Mouse (Mus musculus) left cerebral cortex, adult 9 months (tissue): ENCODE measurements around the gene Hist2h2aa1.
A peak's percentile ranks its signal among the peaks of the same experiment; 100 is the strongest.
"Not testable (repeated sequence)": the region's sequence is repeated elsewhere in the genome, so short reads cannot be mapped to it uniquely, and the experiment has no call there.

Experiments
- DNase-seq, 2 experiments: peaks; one replicate each; pipeline ENCODE4 v3.0.0; 2022; ENCODE audit warnings: low spot score in 2 of 2

The Hist2h2aa1 gene

DNA sequence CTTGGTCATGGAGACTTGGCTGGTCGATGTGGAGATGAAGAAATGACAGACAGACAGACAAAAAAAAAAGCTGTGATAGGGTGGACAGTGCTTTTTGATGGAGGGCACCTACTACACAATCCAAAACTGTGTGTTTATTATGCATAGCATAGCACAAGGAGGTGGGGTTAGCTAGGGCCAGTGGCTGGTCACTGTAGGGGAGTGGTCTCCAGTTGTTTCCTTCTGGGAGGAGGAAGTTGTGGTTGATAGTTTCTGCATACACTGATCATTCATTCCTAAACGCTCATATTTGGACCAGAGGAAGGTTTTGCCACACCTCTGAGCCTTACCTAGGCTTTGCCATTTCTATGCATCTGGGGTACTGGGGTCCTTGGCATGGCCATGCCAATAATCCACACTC, 14.9 kb upstream of the Hist2h2aa1 start:
- DNase-seq = no peak

DNA sequence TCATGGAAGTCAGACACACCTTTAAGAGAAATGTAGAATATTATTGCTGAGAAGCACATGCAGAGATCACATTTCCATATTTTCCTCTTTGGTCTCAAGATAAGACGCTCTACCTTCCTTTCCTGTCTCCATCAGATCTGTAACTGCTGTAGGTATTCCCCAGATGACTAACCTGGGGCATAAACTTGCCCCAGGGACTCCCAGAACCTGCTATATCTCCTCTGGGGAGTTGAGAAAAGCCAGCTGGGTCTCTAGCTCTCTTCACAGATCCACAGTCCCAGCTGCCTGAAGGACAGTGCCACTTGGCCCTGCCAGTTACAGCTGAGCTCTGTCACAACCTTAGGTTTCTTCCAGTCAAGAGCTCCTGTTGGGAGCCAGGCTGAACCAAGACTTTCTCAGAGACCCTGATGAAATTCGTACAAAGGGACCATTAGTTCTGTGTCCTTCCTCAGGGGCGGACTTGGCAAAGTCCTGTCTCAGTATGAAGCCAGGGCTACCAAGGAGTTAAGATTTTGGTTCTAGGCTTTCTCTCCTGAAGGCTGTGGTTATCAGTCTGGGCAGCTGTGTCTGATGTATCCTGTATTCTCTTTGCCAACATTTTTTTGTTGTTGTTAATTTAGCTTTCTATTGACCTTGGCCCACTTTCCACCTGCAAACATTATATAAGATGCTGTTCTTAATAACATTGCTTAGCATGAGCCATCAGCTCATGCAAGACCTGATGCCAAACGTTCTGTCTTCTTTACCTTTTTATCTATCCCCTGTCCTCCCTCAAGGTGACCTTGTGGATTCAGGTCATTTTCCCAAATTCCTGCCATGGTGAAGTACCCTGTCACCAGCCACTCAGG, 14.2 kb upstream of the Hist2h2aa1 start:
- DNase-seq = no peak

DNA sequence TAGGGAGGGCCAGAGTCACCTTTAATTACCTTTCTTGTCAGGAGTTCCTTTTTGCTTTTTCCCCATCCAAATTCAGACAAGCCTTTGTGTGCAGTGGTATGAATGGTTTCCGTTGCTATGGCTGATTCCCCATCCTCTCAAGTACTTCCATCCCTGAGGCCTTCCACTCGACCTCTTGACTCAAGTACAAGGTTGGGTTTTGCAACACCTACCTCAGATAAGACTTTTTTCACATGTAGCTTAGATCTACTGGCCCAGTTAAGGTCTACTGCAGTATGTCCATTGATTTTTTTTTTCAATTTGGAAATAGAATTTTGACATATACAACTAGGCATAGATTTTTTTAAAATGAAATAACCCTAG, 13.6 kb upstream of the Hist2h2aa1 start:
- no peak for DNase-seq

DNA sequence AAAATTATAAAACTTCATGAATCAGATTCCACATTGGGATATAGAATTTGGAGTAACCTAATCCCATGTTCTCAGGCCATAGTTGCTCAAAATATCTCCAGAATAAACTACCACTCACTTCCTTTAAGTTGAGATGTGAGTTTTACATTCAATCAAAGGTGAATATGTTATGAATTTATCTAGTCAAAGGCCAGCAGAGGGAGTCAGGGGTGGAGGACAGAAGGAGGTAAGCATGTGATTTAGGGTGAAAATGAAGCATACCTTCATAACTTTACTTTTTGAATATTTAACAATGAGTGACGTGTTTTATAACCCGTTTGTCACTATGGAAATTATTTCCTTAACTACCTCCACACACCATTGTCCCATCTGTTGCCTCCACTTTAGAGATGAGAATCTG, 10.4 kb upstream of the Hist2h2aa1 start:
- no peak for DNase-seq

DNA sequence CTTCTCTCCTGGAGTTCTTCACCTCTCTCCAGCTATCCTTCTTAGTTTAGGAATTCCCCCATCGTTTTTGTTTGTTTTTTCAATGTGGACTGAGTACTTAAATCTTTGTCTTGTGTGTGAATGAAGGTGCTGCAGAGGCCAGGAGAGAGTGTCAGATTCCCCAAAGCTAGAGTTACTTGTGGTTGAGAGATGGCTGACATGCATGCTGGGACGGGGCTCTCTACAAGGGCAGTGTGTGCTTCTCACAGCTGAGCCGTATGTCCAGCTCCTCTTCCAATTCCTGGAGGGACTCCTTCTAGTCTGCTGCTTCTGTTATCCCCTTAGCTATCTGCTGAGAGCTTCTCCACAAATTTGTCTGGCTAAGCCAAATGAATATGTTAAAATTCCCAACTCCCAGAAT, 9.5 kb upstream of the Hist2h2aa1 start:
- no peak for DNase-seq

DNA sequence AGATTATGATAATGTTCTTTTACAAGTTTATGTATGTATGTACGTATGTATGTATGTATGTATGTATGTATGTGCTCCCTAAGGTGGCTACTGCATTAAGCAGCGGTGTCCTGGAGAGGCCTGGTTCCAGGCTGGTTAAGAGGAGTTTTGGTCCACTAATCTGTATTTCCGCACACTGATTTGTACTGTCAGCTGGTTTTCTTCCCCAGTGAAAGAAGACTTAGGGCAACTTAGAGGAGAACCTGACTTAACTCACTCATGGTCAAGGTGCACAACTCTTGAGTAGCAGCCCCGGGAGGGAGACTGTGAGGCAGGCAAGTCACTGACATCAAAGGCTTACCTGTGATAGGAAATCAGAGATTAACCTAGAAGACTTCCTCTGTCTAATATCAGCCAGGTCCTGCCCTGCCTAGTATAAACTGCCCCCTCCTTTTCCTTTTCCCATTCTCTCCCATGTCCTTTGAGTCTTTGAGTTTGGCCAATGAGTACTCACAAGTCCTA, 8.4 kb upstream of the Hist2h2aa1 start:
- DNase-seq = no peak

DNA sequence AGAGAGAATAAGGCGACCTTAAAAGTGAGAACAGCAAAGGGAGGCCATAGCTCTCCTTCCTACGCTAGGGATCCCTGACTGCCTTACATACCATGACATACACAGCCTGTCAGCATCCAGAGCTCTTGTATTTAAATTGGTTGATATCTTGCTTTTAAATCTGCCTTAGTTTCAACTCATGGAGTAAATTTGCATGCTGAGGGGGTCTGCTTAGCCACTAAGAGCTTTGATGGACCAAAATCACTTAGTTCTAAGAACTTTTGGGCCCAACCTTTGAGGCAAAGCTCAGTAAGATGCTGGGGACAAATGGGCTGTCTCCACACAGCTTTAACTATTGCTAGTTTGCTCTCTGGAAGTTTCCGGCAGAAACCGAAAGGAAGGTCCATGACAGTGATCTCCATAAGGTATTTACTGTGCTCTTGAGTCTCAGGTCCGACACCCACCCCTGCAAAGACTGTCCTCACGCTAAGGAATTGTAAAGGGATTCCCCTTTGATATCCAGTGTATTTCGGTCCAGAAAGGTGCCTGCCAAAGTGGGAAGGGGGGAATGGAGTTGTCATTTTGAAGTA, 7.9 kb upstream of the Hist2h2aa1 start:
- no peak for DNase-seq

DNA sequence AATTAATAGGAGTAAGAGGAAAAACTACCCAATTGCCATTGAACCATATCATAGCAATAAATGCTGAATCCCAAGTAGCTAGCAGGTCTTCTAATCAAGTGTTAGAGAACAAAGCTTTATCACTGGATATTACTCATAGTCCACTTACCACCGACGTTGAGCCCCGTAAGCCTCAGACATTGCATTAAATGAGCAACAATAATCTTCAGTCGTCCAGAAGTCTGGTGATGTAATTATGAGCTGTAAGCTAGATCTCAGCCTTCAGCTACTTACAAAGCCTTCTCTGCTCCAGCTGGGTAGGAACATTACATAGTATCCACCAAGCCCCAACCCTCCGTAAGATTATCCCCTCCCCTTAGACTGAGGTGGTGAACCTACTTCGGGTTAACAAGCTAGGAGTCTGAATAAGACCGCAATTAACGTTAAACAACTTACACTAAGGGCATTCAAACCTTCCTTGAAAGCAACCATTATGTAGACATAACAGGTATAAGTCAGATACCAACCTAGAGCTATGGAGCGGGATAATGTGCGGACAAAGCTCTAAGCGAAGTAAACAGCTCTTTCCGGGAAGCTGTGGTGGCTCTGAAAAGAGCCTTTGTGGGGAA, 7.3 kb upstream of the Hist2h2aa1 start:
- DNase-seq = no peak

DNA sequence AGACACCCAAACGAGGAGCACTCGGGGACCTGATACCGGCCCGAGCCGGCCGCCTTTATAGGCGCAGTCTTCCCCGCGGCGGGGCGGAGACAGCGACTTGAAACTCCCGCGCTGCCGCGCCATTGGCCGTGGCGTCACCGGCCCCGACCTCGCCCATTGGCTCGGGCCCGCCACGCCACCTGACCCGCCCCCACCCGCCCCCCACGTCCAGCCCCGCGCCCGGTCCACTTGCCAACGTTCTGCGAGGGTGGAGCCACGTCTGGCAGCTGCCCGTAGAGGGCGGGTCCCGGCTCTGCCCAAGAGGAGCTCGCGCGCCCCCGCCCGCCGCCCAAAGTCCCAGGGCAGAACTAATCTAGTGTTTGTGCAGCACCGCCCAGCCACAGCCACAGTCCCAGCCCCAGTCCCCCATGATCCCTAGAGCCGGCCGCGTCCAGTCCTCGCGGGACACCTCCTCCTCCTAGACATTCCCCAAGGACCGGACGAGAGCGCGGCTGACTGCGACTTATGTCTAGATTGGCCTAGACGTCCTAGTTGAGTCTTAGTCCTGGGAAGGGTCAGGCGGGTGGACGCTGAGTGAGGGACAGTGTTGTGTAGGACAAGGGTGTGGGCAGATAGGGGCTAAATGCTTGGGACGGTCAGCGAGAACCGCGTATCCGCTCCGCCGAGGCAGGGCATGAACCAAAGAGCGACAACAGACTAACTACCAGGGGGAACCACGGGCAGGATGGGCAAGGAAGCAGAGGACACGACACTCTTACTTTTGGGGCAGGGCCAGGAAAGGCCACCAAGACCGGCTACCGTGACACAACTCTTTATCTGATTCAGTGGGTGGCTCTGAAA, 6.1 kb upstream of the Hist2h2aa1 start, which contains the start of gene Hist2h3c2:
TSS of gene Hist2h3c2 (minus strand) at position 174 of the 840 bp plus-strand sequence.
- not testable (repeated sequence) for DNase-seq

DNA sequence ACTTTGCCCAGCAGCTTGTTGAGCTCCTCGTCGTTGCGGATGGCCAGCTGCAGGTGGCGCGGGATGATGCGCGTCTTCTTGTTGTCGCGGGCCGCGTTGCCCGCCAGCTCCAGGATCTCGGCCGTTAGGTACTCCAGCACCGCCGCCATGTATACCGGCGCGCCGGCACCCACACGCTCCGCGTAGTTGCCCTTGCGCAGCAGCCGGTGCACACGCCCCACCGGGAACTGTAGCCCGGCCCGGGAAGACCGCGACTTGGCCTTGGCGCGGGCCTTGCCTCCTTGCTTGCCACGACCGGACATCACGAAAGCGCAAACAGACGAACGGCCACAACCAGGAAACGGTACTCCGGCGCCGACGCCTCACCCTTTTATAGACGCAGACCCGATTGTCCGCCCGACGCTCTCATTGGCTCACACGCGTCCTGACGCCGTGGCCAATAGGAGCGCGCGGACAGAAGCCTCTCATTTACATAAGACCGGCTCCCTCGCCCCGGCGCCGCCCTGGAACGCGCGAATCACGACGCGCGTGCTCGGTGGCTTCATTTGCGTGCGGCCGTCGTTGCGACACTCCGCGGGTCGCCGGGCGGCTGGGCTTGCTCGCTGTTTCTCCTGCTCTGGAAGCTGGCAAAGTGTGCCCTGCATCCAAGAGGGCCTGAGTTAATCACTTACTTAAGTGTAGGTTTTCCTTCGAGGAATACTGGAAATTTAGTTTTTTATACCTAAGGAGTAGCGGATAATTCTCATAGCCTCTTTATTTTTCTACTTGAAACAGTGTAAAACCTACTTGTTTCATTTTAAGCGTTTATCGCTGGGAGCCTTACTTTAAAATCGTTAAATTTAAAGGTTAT, 5.1 kb upstream of the Hist2h2aa1 start, which contains the start of gene Hist2h2aa2:
TSS of gene Hist2h2aa2 (minus strand) at position 328 of the 850 bp plus-strand sequence.
- peak; percentile 89 to 98 for DNase-seq

DNA sequence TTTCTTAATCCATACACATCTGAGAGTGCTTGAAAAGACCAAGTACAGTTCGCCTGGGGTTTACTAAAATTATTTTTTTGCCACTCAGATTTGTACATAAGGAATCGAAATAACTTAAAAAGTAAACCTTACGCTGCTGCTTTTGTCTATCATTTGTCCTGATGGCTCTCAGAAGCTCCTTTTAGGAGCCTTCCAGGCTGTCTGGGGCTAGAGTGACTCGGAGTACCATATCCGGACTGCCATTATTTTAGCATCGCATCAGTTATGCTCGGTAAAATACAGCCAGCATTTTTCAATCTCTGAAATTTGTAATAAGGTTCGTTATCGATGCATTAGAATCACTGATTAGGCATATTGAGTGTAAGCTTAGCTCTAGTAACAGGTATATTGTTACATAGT, 4.5 kb upstream of the Hist2h2aa1 start:
- DNase-seq = no peak

DNA sequence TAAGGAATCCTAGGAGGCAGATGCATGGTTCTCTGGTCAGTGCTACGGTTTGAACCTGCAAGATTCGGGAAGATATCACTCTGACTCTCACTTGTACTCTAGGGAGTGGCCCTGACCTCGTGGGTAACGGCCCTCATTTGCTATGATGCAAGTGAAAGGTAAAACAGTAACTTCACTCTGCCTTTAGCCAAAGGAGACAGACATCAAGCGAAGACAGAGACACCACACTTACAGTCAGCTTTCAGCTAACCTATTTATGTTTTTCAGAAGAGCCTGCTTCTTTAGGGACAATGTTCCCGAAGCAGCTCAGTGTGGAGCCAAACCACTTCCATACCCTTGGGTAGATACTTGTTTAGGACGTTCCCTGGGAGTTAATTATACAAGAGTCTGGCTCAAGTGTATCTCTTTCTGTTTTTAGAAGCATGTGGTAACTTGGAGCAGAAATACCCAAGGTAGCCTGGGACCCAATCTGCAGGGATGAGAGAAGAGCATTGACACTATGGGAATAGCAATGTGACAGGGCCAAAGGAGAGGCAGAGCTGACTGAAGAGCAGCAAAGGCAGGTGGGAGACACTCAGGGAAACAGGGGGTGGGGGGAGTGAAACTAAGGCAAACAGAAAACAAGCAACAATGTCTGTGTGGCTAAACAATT, 1.2 kb upstream of the Hist2h2aa1 start:
- no peak for DNase-seq

DNA sequence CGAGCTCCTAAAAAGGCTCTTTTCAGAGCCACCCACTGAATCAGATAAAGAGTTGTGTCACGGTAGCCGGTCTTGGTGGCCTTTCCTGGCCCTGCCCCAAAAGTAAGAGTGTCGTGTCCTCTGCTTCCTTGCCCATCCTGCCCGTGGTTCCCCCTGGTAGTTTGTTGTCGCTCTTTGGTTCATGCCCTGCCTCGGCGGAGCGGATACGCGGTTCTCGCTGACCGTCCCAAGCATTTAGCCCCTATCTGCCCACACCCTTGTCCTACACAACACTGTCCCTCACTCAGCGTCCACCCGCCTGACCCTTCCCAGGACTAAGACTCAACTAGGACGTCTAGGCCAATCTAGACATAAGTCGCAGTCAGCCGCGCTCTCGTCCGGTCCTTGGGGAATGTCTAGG, 721 bp downstream of the Hist2h2aa1 start:
- DNase-seq = not testable (repeated sequence)

DNA sequence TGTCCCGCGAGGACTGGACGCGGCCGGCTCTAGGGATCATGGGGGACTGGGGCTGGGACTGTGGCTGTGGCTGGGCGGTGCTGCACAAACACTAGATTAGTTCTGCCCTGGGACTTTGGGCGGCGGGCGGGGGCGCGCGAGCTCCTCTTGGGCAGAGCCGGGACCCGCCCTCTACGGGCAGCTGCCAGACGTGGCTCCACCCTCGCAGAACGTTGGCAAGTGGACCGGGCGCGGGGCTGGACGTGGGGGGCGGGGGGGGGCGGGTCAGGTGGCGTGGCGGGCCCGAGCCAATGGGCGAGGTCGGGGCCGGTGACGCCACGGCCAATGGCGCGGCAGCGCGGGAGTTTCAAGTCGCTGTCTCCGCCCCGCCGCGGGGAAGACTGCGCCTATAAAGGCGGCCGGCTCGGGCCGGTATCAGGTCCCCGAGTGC, 1.1 kb downstream of the Hist2h2aa1 start, which contains the start of gene Hist2h3c1:
TSS of gene Hist2h3c1 (plus strand) at position 259 of the 430 bp plus-strand sequence.
- DNase-seq = not testable (repeated sequence)

DNA sequence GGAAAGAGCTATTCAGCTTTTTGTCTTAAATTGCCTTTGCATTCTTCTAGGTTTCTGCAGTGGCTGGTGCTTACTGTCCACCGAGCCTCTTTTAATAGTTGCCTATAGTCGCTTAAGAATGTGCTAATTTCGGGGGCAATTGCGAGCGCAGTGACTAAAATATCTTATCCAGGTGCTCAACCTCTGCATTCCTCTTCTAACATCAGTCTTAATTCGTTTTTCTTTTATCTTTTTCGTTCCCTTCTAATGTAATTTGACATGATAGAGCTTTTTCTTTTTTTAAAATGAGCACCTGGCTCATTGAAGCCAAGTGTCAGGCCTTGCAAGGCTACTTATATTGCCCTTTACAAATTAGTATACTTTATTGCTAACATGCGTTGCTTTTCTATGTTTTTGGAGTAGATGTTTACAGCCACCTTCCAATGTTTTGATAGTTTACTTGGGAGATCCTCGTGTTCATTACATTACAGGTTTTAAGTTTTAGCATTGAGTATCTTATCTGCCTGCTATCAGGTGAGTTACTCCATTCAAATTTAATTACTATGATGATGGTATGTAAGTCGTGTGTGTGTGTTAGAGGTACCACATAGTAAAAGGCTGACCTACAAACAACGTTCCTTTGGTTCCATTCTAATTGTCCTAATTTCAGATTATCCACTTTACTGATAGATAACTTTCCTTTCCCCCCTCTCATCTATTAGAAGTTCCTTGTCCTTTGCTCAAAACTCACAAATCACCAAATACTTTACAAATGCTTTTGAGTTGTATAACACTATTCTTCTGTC, 2.3 kb downstream of the Hist2h2aa1 start:
- DNase-seq = no peak

DNA sequence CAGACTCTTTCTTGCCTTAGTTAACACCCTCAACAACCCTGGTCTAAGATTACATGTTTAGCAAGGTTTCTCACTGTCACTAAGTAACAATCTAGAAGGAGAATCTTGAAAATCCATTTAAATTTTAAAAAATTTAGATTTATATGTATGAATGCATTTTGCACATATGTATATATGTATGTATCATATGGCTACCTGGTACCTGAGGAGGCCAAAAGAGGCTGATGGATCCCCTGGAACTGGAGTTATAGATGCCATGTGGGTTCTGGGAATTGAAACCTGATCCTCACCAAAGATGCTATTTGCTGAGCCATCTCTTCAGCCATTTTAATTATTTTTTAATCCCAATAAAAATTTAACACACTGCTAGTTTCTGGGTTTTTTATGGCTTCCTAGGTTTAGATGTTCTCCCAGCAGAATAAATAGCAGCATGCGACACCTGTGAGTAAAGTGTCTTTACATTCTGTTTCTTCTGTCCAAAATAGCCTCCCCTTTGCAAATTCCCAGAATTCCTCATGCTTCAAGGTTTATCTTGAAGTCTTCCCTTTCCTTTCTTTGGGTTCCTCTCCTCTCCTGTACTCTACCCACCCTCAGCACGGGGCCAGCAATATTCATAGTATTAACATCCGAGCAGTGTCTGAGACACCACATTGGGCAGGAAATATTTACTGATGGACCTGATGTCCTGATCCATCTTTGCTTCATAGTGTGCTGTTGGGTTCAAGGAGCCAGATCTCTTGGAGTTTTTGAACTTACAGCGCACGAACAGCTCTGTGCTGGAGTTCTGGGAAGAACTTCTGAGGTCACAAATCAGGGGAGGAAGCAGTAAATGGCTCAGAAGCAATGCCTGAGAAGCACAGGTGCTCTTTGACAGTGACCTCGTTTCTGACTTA, 3.1 kb downstream of the Hist2h2aa1 start:
- DNase-seq = no peak

DNA sequence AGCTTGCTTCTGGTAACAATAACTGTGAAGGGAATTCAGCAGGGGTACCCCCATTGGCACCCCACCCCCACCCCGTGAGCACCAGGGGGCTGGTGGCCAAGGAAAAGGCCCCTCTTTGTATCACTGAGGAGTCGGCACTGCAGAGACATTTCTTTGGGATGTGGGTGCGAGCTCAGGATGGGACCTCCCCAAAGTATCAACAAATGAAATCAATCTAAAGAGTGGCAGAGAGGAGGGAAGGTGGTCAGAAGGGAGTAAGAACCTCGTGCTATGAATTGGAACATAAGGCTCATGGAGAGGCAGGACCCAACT, 3.7 kb downstream of the Hist2h2aa1 start:
- DNase-seq = no peak

DNA sequence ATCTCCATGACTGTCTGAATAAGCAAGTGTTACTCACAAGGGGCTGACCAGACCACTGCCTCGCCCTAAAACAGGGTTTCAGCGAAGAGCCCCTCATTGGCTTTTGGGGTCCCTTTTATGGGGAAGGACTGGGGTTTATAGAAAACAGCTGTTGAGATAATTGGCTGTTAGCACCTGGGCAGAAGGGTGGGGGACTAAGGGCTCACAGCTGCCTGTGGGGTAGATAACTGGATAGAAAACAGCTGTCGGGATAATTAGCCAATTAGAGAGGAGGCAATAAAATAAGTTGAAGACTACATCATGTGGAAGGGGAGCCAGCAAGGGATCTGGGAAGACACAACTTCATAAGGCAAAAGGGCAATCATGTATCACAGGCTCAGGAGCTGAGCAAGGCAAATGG, 5.6 kb downstream of the Hist2h2aa1 start:
- no peak for DNase-seq

DNA sequence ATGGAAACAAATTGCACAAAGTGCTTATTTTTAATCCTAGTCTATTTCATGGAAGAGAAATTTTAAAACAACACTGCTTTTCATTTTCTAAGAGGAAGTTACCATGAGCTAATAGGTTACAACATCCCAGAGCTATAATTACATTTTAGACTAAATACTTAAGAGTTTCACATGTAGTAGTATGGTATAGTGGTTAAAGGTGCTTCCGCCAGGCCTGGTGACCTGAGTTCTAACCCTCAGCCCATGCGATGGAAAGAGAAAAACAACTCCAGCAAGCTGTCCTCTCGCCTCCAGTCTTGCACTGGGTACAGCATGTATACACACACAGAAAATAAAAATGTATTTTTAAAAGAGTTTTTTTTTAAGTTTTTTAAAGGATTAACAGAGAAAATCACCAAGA, 6.5 kb downstream of the Hist2h2aa1 start:
- no peak for DNase-seq
